Mouse (Mus musculus) mature B cell (primary cell): Measurements from ENCODE around the gene Secisbp2l.

ENCODE experiments used
- in situ Hi-C: fragments of 300-500 bp; cut with MboI; formaldehyde crosslinking; loops from 2 replicates; pipeline ENCODE4 v1.14.3; 2019

Gene Secisbp2l

GRCm38 (mm10) chr2:125782719-125783109 lies at the start of gene Secisbp2l:
TSS of gene Secisbp2l (minus strand) at chr2:125782870.
- in situ Hi-C loops, result no loop called here

- in situ Hi-C loops, result no loop called here
Observed at GRCm38 (mm10) chr2:125829924-125830323, 47.3 kb upstream of the Secisbp2l start.

- in situ Hi-C loops, result no loop called here
Observed at GRCm38 (mm10) chr2:125827898-125828297, 45.2 kb upstream of the Secisbp2l start.

GRCm38 (mm10) chr2:125826201-125826600 lies 43.5 kb upstream of the Secisbp2l start:
- in situ Hi-C loops, result no loop called here

- in situ Hi-C loops, result no loop called here
Observed at GRCm38 (mm10) chr2:125820397-125820796, 37.7 kb upstream of the Secisbp2l start.

- in situ Hi-C loops, result no loop called here
Observed at GRCm38 (mm10) chr2:125813972-125814595, 31.4 kb upstream of the Secisbp2l start.

GRCm38 (mm10) chr2:125811332-125811731 lies 28.7 kb upstream of the Secisbp2l start:
- in situ Hi-C loops, result no loop called here

- in situ Hi-C loops, result no loop called here
Observed at GRCm38 (mm10) chr2:125809551-125809950, 26.9 kb upstream of the Secisbp2l start.

- in situ Hi-C loops, result no loop called here
Observed at GRCm38 (mm10) chr2:125805826-125806225, 23.2 kb upstream of the Secisbp2l start.

- in situ Hi-C loops, result no loop called here
Observed at GRCm38 (mm10) chr2:125801947-125802346, 19.3 kb upstream of the Secisbp2l start.

GRCm38 (mm10) chr2:125801038-125801437 lies 18.4 kb upstream of the Secisbp2l start:
- in situ Hi-C loops, result no loop called here

- in situ Hi-C loops, result no loop called here
Observed at GRCm38 (mm10) chr2:125800428-125800827, 17.8 kb upstream of the Secisbp2l start.

- in situ Hi-C loops, result no loop called here
Observed at GRCm38 (mm10) chr2:125797872-125798271, 15.2 kb upstream of the Secisbp2l start.

GRCm38 (mm10) chr2:125795118-125795517 lies 12.4 kb upstream of the Secisbp2l start:
- in situ Hi-C loops, result no loop called here

- in situ Hi-C loops, result no loop called here
Observed at GRCm38 (mm10) chr2:125794166-125794565, 11.5 kb upstream of the Secisbp2l start.

GRCm38 (mm10) chr2:125792879-125793261 lies 10.2 kb upstream of the Secisbp2l start:
- in situ Hi-C loops, result no loop called here

- in situ Hi-C loops, result no loop called here
Observed at GRCm38 (mm10) chr2:125792144-125792878, 9.6 kb upstream of the Secisbp2l start.

GRCm38 (mm10) chr2:125791485-125791885 lies 8.8 kb upstream of the Secisbp2l start:
- in situ Hi-C loops, result no loop called here

- in situ Hi-C loops, result no loop called here
Observed at GRCm38 (mm10) chr2:125790242-125790641, 7.6 kb upstream of the Secisbp2l start.

- in situ Hi-C loops, result no loop called here
Observed at GRCm38 (mm10) chr2:125789265-125789664, 6.6 kb upstream of the Secisbp2l start.

- in situ Hi-C loops, result no loop called here
Observed at GRCm38 (mm10) chr2:125788785-125789184, 6.1 kb upstream of the Secisbp2l start.

GRCm38 (mm10) chr2:125788351-125788750 lies 5.7 kb upstream of the Secisbp2l start:
- in situ Hi-C loops, result no loop called here

- in situ Hi-C loops, result no loop called here
Observed at GRCm38 (mm10) chr2:125785021-125785420, 2.4 kb upstream of the Secisbp2l start.
